Mouse (Mus musculus): Measurements from ENCODE around the gene Zswim4. TPM values are rescaled to one million over a fixed set of nuclear protein-coding genes. Genes with fewer than 3 reads are reported as not detected.
A peak's percentile ranks its signal among the peaks of the same experiment; 100 is the strongest.

Zswim4 gene
- polyA plus RNA-seq, 1 experiment from 2014 or later: 22.4 TPM

MicroRNAs encoded within 50 kb of the gene (microRNA counts, 519-probe panel; counts per million panel counts)
- microRNA mmu-miR-181c (2,438 counts per million, percentile 73 among the panel's probes with 10 or more counts), microRNA mmu-miR-23a (2,640 counts per million, percentile 79 among the panel's probes with 10 or more counts), microRNA mmu-miR-27a (2,922 counts per million, percentile 86 among the panel's probes with 10 or more counts)

Small RNA genes lying within 50 kb of the gene (microRNA-seq; reads per million reads assigned to microRNA genes)
- gene Mir181c: 17,705 reads per million, percentile 98 among the genes with 10 or more reads in this experiment
- gene Mir181d: 7,667 reads per million, percentile 95 among the genes with 10 or more reads in this experiment
- 4,985 reads per million, percentile 92 among the genes with 10 or more reads in this experiment for gene Mir23a
- not detected for gene Mir24-2
- 68.8 reads per million, percentile 50 among the genes with 10 or more reads in this experiment for gene Mir27a
- gene Mir3074-2: not detected

Other genes starting within 250 kb of the Zswim4 start
- gene Samd1, start 239.4 kb downstream of the Zswim4 start, polyA plus RNA-seq (2015; fragmentation: Nextera tagmentation; extraction: Ambion mirVana): 5.4 and 6.3 TPM in 2 replicates
- gene 1700067K01Rik, start 235.6 kb downstream of the Zswim4 start, polyA plus RNA-seq (2015; fragmentation: Nextera tagmentation; extraction: Ambion mirVana): 1.1 and 1.3 TPM in 2 replicates
- gene 2210011C24Rik, start 224.9 kb downstream of the Zswim4 start, polyA plus RNA-seq (2015; fragmentation: Nextera tagmentation; extraction: Ambion mirVana): 0.28 and 0.30 TPM in 2 replicates
- 2.8 and 4.7 TPM in 2 replicates for gene Palm3, start 215.6 kb downstream of the Zswim4 start, polyA plus RNA-seq (2015; fragmentation: Nextera tagmentation; extraction: Ambion mirVana)
- gene Il27ra, start 194.5 kb downstream of the Zswim4 start, polyA plus RNA-seq (2015; fragmentation: Nextera tagmentation; extraction: Ambion mirVana): 0.26 and 0.47 TPM in 2 replicates
- 0.72 and 1.9 TPM in 2 replicates for gene Rln3, start 192.1 kb downstream of the Zswim4 start, polyA plus RNA-seq (2015; fragmentation: Nextera tagmentation; extraction: Ambion mirVana)
- gene Gm10643, start 171.9 kb downstream of the Zswim4 start, polyA plus RNA-seq (2015; fragmentation: Nextera tagmentation; extraction: Ambion mirVana): 1.2 and 1.5 TPM in 2 replicates
- gene Rfx1, start 170.2 kb downstream of the Zswim4 start, polyA plus RNA-seq (2015; fragmentation: Nextera tagmentation; extraction: Ambion mirVana): 11.3 and 11.7 TPM in 2 replicates
- 20.6 and 24.7 TPM in 2 replicates for gene Dcaf15, start 132.3 kb downstream of the Zswim4 start, polyA plus RNA-seq (2015; fragmentation: Nextera tagmentation; extraction: Ambion mirVana)
- gene Podnl1, start 111.1 kb downstream of the Zswim4 start, polyA plus RNA-seq (2015; fragmentation: Nextera tagmentation; extraction: Ambion mirVana): 0.53 and 0.70 TPM in 2 replicates
- 55.7 and 64.8 TPM in 2 replicates for gene Cc2d1a, start 89.1 kb downstream of the Zswim4 start, polyA plus RNA-seq (2015; fragmentation: Nextera tagmentation; extraction: Ambion mirVana)
- 2.1 and 2.5 TPM in 2 replicates for gene 4930432K21Rik, start 89.0 kb downstream of the Zswim4 start, polyA plus RNA-seq (2015; fragmentation: Nextera tagmentation; extraction: Ambion mirVana)
- gene Nanos3, start 51.8 kb downstream of the Zswim4 start, polyA plus RNA-seq (2015; fragmentation: Nextera tagmentation; extraction: Ambion mirVana): 6.6 and 7.1 TPM in 2 replicates
- gene D8Ertd738e, start 12.7 kb upstream of the Zswim4 start, polyA plus RNA-seq (2015; fragmentation: Nextera tagmentation; extraction: Ambion mirVana): 229 and 244 TPM in 2 replicates
- 41.1 and 43.4 TPM in 2 replicates for gene Mri1, start 20.3 kb upstream of the Zswim4 start, polyA plus RNA-seq (2015; fragmentation: Nextera tagmentation; extraction: Ambion mirVana)
- 23.0 and 25.4 TPM in 2 replicates for gene Ccdc130, start 33.3 kb upstream of the Zswim4 start, polyA plus RNA-seq (2015; fragmentation: Nextera tagmentation; extraction: Ambion mirVana)
- 19.9 and 20.0 TPM in 2 replicates for gene Cacna1a, start 151.4 kb upstream of the Zswim4 start, polyA plus RNA-seq (2015; fragmentation: Nextera tagmentation; extraction: Ambion mirVana)

Data from midbrain, embryonic 16.5 days (tissue).